Mouse (Mus musculus) megakaryocyte, embryonic 14.5 days (primary cell): ENCODE data around the gene Kdm6b.

Source experiments
- FLI1 ChIP-seq: IDR thresholded peaks from 2 replicates; pipeline ENCODE4 v1.6.1; 2012; ENCODE audit warnings: low read length, inconsistent platforms, mixed read lengths
- GATA1 ChIP-seq: IDR thresholded peaks from 3 replicates; pipeline ENCODE4 v1.6.1; 2012; ENCODE audit warnings: mixed read lengths, low read length, inconsistent platforms, borderline replicate concordance

DNA sequence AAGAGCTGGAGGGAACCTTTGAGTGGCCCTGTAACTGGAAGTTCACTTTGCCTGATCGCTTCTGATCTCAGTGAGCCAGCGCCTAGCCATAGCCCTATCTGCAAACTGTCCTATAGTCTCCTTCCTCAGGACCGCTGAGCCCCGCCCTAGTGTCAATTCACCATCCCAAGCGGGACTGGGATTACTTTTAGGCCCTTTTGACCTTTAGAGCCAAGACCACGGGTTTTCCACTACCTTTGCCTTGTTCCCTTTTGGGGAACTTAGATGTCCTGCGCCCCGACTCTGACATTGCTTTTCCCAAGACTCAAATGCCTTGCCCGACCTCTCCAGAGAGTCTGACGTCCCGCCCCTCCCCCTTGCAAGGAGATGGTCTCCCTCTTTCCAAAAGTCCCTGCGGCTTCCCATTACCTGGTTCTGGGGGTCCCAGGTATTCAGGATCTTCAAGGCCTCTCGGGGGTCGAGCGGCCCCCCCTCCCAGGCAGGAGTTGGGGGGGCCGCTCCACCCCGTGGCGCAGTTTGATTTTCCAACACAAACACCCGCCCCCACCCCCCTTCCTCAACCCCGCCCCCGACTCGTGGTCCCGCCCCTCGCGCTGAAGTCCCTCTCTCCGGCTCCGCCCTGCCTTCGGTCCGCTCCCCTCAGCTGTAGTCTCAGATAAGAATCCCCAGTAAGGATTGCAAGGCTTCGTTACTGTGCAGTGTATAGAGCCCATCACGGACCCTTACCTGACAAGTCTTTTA is 6.5 kb upstream of the Kdm6b start:
- TF ChIP-seq GATA1 = no peak
- no peak for TF ChIP-seq FLI1
